Mouse (Mus musculus) kidney, postnatal 4 days (tissue): ENCODE data around the gene Pdf.

ENCODE experiments used
- DNase-seq, 2 experiments: peaks; one replicate each; pipeline ENCODE4 v3.0.0; 2021; ENCODE audit warnings: mixed read lengths in 2 of 2

Pdf gene

DNA sequence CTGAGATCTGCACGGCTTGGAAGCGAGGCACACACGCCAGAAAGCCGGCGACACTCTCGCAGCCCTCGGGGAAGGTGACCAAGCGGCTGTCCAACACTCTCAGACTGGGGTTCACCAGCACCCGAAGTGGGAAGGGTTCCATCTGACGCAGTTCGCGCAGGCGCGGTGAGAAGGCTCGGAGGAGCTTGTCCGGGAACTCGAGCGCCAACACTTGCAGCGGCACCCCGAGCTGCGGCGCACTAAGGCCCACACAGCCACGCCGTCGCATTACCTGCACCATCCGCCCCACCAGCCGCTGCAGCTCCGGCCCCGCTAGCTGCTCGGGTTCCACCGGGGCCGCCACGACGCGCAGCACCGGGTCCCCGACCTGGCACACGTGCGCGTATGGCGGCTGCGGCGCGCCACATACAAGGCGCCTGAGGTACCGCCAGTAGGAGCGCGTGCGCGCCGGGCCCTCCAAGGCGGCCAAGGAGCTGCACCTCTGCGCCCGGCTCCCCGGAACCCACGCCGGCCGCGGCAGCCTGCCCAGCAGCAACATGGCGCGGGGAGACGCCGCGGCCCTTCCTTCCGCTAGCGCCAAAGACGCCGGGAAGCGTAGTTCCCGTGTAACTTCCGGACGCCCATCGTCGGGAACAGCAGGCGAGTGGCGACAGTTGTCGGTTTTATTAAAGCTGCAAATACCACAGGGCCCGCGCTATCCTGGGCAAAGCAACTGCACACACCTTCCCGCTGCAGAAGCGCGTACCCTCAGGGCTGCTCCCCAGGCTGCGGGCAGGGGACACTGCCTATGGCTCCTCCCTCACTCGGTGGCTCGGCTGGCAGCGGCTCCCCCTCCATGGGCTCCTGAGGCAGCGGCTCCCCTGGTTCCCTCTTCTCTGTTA is at the start of gene Pdf:
Gene Pdf, minus strand, starts transcription at position 554 of the 881 bp plus-strand sequence.
- DNase-seq, result peak; percentile 87 to 92

DNA sequence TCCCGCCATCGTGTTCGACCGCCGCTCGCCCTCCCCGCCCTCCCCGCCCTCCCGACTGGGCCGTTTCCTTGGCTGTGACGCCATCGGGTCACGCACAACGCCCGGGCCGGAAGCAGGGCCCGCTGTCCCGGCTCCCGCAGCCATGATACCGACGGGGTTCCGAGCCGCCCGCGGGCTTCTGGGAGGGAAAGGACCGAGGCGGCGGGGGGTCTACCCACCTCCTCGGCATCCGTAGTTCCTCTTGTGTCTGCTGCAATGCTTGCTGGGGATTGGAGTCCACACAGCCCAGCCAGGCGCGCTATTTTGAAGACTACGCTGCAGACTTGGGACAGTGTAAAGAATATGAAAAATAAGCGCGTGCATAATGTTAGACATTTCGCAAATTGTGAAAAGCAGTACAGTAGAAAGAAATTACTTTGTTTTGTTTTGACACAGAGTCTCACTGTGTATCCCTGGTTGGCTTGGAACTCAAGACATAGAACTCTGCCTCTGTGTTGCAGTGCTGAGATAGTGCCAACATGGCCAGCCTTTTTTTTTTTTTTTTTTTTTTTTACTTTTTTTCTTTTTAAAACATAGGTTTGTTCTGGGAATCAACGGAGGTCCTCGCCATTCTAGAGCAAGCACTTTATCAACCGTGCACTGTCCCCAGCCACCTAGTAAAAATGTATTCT is 48.1 kb upstream of the Pdf start, which contains the start of gene Terf2:
Gene Terf2, minus strand, starts transcription at position 182 of the 671 bp plus-strand sequence.
- peak; percentile 95 to 96 for DNase-seq

DNA sequence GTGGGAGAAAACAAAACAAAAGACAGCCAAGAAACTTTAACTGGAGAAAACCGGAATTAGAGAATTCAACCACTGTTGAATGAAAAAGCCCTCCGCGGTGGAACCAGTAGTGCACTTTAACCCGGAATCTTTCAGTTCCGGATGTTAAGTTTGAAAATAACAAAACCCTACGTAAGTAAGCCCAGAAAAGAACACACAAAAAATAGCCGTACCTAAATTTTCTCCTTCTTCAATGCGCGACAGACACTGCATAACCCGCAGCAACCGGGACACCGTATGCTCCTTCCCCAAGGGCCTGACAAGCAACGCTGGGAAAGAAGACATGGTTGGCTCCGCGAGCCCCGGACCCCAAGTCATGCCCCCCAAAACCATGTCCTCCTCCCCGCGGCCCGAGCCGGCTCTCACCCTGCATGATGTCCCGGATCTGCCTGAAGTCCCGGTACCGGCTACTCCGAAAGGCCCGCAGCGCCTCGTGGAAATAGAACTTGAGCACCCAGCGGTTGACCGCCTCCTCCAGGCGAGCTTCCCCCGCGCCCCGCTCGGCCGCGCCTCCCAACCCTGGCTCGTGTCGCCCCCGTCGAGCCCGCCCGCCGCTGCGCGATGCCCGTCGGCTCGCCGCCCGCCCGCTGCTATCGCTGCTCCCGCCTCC is 47.4 kb upstream of the Pdf start:
- no peak for DNase-seq

DNA sequence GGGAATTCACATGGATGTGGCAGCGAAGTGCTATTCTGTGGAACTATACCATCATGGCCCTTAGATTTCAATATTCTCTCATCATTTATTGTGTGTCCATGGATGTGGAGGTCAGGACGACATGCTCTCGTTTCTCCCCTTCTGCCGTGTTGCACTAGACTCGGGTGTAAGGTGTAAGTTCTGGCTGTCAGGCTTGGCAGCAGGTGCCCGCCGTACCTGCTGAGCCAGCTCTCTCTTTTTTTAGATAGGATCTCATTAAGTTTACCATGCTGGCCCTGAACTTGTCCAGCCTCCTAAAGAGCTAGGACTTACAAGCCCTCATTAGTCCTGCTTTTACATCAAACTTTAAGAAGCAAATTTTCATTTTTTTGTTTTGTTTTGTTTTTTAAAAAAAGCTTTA is 42.1 kb upstream of the Pdf start:
- DNase-seq, result no peak

DNA sequence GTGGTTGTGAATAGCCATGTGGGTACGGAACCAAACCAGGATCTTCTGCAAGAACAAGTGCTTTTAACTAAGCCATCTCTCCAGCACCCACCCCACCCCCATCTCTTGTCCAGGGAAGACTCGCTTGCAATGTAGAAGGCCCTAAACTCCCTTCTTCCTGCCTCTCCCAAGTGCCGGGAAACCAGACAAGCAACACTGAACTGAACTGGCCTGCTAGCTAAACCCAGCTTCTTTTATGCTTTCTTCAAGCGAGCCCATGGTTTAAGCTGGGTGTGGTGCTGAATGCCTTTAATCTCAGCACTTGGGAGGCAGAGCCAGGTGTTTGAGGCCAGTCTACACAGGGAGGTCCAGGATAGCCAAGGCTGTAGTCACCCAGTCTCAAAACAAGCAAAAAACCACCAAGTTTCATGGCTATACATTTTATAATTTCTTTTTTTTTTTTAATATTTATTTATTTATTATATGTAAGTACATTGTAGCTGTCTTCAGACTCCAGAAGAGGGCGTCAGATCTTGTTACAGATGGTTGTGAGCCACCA is 40.2 kb upstream of the Pdf start:
- DNase-seq, result no peak

DNA sequence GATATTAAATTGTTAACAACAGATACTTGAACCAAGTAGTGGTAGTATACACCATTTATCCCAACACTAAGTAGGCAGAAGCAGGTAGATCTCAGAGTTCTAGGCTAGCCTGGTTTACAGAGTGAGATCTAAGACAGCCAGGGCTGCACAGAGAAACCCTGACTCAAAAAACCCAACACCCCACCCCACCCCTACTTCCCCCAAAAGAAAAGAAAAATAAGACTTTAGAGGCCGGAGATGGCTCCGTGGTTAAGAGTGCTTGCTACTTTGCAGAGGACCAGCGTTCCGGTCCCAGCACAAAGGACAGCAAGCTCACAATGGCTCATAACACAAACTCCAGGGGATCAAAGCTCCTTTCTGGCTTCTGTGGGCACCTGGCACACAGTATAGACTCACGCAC is 37.6 kb upstream of the Pdf start:
- no peak for DNase-seq

DNA sequence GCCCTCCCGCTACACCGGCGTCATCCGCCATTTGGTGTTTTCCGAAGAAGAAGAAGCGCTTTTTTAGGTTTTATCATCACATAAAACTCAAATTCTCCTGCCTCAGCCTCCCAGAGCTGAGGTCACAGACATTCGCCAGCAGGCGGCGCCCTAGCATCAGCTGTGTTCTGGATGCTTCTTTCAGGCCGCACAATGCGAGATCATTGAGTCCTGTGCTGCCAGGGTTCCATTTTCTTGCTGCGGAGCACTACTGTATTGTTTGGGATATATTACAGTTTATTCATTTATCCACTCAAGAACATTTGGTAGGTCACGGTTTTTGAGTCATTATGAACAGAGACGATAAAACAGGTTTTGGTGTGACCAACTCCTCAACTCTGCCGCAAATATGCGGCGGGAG is 36.9 kb upstream of the Pdf start:
- DNase-seq, result peak; percentile 13 to 17

DNA sequence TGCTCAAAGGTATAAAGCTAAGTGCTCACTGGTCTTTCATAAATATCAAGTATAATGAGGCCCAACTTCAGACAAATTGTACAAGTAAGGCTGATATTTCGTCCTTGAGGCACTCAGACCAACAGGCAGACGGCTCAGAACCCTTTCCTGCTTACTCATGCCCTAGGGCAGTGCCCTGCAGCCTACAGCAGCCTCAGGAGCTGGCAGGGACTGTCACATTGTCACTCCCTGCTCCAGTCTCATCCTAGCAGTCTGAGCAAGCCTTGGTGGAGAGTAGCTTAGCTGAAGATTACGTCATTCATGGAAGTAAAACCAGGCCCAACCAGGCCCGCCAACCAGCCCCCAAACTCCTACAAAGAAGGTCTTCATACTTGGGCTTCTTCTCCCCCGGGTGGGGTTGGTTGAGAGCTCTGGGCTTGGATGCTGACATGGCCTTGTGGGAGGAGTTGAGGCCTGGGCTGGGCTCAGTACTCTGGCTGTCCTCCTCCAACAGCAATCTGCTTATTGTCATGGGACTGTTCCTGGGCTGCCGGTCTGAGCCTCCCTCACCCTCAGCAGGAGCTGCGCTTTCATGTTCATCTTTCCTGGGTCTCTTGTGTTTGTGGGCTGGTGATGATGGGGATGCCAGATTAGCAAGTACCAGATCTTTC is 27.9 kb upstream of the Pdf start:
- DNase-seq, result no peak

DNA sequence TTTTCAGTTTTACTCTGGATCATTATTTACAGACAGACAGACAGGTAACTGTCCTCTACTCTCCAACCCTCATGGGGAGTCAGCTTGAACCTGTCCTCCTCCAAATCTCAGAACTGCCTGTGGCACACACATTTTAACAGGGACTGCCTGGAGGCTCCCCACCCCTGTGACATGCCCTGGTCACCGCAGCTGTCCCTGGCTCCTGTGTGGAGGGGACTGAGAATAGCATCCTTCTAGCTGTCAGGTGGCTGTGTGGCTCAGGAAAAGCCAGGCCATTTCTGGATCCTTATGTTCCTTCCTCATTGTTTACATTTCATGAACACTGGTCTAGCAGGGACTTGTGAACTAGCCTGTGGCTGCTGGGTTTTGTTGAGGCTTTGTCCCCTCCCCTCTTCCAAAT is 25.7 kb upstream of the Pdf start:
- no peak for DNase-seq

DNA sequence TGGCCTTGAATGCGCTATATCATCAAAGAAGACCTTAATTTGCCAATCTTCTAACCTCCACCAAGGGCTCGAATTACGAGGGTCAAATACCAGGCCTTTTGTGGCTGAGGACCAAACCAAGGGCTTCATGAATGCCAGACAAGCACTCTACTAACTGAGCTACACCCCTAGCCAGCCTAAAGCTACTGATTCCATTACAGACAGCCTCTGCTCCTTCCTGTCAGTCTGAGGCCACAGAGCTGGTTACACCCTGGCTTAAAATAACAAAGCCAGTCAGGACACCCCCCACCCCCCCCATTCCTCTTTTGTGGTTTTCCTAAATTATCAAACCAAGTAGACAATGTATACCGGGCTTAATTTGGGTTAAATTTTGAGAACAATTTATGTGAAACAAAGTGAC is 25.3 kb upstream of the Pdf start:
- DNase-seq, result no peak

DNA sequence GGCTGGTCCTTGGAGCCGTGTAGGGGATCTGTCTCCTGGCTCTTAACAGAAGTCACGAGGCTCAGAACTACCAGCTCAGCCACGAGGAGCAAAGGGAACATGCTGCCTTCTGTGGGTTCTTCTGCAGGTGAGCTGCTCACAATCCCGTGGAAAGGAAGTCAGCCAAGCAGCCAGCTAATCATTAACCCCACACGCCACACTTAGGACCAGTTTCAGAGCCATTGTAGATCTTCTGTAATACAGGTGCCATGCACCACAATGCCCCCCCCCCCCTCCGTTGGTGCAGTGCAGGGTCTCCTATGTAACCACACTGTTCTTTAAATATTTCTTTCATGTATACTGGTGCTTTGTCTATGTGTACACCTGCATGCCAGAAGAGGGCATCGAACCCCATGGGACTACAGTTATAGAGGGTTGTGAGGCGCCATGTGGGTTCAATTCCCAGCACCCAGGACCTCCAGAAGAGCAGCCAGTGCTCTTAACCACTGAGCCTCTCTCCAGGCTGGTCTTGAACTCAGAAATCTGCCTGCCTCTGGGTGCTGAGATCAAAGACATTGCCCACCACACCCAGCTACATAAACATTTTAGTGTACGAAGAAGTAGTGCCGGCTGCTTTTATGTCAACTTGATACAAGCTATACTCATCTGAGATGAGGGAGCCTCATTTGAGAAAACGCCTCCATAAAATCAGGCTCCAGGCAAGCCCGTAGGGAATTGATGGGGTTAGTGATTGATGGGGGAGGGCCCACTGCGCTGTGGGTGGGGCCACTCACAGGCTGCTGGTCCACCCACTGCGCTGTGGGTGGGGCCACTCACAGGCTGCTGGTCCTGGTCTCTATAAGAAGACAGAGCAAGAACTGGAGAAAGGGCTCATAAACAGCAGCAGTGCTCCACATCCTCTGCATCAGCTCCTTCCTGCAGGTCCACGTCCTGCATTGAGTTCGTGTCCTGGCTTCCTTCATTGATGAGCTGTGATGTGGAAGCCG is 17.4 kb upstream of the Pdf start, which contains the start of gene Tmed6:
Gene Tmed6, minus strand, starts transcription at position 134 of the 986 bp plus-strand sequence.
- DNase-seq, result peak; percentile 65 to 79

DNA sequence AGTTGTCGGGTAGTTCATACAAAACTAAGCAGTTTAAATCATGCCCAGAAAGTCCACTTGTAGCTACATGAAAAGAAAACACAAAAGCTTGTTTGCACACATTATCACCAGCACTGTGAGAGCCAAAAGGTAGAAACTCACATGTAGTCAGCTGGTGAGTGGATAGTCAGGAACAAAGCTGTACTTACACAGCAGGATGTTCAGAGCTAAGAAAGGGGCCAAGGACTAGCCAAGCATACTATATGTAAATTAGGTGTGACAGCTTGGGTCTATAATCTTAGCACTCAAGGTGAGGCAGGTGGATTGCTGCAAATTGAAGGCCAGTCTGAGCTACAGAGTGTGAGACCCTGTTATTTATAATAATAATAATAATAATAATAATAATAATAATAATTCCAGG is 14.2 kb upstream of the Pdf start:
- no peak for DNase-seq

DNA sequence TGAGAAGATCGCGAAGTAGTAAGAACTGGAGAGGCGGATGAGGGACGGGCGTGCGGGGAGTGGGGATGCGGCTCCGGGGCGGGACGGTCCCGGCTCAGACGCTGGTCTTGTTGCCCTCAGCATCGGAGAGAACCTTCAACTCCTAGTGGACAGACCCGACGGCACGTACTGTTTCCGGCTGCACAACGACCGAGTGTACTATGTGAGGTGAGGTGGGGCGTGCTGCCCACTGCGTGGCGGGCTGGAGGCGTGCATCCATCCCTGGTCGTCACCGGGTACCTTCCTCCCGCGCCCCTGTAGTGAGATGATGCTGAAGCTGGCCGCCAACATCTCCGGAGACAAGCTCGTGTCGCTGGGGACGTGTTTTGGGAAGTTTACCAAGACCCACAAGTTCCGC is 8.6 kb upstream of the Pdf start:
- DNase-seq, result no peak

DNA sequence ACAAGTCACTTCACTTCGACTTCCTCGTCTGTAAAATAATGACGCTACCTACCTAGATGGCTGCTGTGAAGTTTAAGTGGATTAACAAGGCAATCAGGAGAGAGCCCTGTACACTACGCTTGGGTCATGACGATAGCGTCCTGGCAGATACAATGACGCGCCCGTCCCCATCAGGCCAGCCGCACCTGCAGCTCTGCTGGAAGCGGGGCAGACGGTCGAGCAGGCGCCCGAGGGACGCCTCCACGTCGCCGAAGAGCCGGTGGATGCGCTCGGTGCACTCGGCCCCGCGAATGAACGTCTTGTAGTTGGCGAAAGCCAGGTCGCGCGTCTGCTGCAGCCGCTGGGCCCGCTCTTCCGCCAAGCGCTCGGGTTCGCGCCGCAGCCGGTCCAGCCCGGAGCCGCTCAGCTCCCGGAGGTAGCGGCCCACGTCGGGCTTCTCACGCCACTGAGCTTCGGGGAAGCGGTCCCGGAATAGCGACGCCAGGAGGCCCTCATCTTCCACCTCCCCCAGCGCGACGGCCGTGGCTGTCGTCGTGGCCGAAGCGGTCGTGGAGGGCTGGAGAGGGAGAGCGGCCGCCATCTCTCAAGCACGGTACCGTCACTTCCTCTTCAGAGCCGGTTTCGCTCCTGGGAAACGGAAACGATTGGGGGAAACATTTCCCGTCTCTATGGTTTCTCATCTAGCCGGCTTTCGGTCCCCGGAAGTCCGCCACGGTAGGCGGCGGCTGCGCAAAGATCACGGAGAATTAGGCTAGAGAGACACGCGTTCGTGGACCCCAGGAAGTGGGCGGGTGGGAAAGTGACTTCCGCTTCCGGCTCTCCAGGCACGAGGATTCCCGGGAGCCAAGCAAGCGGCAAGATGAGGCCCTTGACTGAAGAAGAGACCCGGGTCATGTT is 7.9 kb upstream of the Pdf start, which contains the start of the genes Cog8 and Nip7:
Gene Cog8, minus strand, starts transcription at position 614 of the 897 bp plus-strand sequence.
Gene Nip7, plus strand, starts transcription at position 802 of the 897 bp plus-strand sequence.
- peak; percentile 94 to 97 for DNase-seq

DNA sequence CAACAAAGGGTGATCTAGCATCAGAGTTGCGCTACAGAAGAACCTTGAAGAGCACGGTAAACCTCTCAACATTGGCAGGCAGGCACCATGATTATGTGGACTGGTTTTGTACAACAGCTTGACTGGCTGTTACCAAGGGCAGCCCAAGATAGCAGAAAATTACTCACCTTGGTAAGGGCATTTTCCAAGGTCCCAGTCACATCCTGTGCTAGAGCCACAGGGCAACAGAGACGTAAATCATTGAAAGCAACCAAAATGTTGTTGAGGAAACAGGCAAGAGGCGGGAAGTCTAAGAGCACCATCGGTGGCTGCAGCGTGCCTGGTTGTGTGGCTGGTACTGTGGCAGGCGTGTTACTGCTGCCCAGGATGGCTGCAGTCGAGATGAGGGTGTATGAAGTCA is 3.6 kb upstream of the Pdf start:
- no peak for DNase-seq

DNA sequence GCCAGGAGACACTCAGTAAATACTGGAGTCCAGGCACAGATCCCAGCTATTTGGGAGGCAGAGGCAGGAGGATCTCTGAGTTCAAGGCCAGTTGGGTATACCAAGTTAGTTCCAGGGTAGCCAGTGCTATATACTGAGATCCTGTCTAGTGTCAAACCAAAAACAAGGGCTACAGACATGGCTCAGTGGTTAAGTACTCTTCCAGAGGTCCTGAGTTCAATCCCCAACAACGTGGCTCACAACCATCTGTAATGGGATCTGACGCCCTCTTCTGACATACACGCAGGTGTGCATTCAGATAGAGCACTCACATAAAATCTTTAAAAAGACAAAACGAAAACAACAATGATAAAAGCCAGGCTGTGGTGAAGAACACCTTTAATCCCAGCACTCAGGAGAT is 1.1 kb upstream of the Pdf start:
- no peak for DNase-seq

DNA sequence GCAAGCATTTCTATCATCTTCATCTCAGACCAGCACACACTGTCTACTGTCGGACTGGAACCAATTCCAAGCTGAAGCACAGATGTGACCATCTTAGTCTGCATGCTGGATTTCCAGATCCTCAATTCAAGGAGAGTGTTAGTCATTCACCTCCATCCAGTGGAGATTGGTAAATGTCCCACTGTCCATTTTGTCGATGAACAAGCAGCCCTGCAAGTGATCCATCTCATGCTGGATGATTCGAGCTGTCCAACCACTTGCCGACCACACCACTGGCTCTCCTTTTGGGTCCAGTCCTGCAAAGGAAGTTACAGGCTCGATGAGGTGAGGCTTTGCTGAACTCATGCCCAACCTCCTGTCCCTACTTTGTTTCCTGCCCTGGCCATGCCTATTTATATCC is 1.4 kb downstream of the Pdf start:
- no peak for DNase-seq

DNA sequence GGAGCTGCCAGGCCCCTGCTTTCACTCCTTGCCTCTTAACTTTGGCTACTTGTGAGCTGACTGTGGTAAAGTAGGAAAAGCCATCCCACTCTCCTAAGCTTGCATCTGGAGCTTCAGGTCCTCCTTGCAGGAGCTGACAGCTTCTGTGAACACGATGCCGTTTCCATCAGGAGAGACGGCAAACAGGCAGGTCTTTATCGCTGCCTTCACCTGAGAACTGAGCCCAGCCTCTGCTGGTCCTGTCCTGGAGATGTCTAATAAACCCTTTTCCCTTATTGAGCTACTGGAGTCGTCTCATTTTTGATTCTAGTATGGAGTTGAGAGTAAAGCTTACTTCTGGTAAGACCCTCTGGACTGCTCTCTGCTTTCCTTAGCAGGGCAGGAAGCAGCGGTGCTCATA is 2.9 kb downstream of the Pdf start:
- DNase-seq, result no peak

DNA sequence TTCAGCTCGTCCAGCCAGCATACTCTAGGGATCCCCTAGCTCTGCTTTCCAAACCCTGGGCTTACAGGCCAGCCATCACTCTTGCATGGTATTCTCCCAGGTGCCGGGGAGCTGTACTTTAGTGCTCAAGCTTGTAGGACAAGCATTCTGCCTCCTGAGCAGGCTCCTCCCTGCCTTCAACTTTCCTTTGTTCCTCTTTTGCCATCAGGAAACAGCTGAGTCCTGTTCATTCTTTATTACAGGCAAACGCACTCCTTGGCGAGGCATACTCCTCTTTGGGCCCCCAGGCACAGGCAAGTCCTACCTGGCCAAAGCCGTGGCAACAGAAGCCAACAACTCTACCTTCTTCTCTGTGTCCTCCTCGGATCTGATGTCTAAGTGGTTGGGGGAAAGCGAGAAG is 7.8 kb downstream of the Pdf start:
- no peak for DNase-seq

DNA sequence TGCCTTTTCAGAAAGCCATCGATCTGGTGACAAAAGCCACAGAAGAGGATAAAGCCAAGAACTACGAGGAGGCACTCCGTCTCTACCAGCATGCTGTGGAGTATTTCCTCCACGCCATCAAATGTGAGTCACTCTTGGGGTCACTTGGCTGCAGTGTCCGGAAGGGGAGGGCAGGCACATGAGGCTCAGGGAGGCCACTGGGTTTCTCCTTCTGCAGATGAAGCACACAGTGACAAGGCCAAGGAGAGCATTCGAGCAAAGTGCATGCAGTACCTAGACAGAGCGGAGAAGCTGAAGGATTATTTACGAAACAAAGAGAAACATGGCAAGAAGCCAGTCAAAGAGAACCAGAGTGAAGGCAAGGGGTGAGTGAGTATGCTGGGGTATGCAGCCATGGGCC is 11.8 kb downstream of the Pdf start:
- DNase-seq, result no peak
